Mouse (Mus musculus) hindbrain, embryonic 10.5 days (tissue): ENCODE results near the gene Entpd4b. TPM values are rescaled to one million over a fixed set of nuclear protein-coding genes. Genes with fewer than 3 reads are reported as not detected.
"Not testable (repeated sequence)": the region's sequence is repeated elsewhere in the genome, so short reads cannot be mapped to it uniquely, and the experiment has no call there.

ENCODE experiments used
- DNase-seq: peaks from one replicate; pipeline ENCODE4 v3.0.0-alpha.2; 2017; ENCODE audit warnings: low spot score
- H3K27ac ChIP-seq: fragments of 300-500 bp; sonication (generic); 2 replicates; pipeline ENCODE4 v1.5.1; 2016; ENCODE audit warnings: mild to moderate bottlenecking, moderate library complexity
- H3K27me3 ChIP-seq: fragments of 300-500 bp; sonication (generic); 2 replicates; pipeline ENCODE4 v1.6.1; 2016; ENCODE audit warnings: mild to moderate bottlenecking; ENCODE audit not compliant: poor library complexity, insufficient read depth, severe bottlenecking
- H3K36me3 ChIP-seq: fragments of 300-500 bp; sonication (generic); 2 replicates; pipeline ENCODE4 v1.6.1; 2016; ENCODE audit warnings: mild to moderate bottlenecking, moderate library complexity
- H3K4me1 ChIP-seq: fragments of 300-500 bp; sonication (generic); replicated peaks from 2 replicates; pipeline ENCODE4 v1.6.1; 2016; ENCODE audit warnings: mild to moderate bottlenecking
- H3K4me3 ChIP-seq: fragments of 300-500 bp; sonication (generic); 2 replicates; pipeline ENCODE4 v1.5.1; 2016; ENCODE audit warnings: mild to moderate bottlenecking, moderate library complexity
- H3K9me3 ChIP-seq: fragments of 300-500 bp; sonication (generic); 2 replicates; pipeline ENCODE4 v1.6.1; 2016; ENCODE audit warnings: mild to moderate bottlenecking, moderate library complexity
- WGBS: fragments of 180-500 bp; shearing (Covaris S2); methylation state at CpG from one replicate; pipeline ENCODE4 v1.1.7; 2016; 5-methylcytosine and 5-hydroxymethylcytosine counted together
- polyA plus RNA-seq: library from polyadenylated mRNA; unstranded; fragments of >200 nt; fragmentation: Nextera tagmentation; extraction: Ambion mirVana; gene quantifications from 2 replicates; pipeline ENCODE4 v1.2.1, GENCODE M21; 2016

Gene Entpd4b
- polyA plus RNA-seq: 8.4 TPM in 2 replicates

- not testable (repeated sequence) for H3K27ac ChIP-seq, H3K4me1 ChIP-seq, H3K36me3 ChIP-seq, H3K4me3 ChIP-seq, DNase-seq, H3K27me3 ChIP-seq, H3K9me3 ChIP-seq
- no CpG with 5 or more reads among the region's 68 CpGs for WGBS
Measured at GRCm38 (mm10) chr14:69555110-69555831, at the start of gene Entpd4b. Entpd4b (plus strand) TSS chr14:69555424.

- H3K4me3 ChIP-seq, H3K9me3 ChIP-seq, H3K4me1 ChIP-seq, H3K36me3 ChIP-seq, H3K27ac ChIP-seq, H3K27me3 ChIP-seq, DNase-seq: not testable (repeated sequence)
- no CpG with 5 or more reads among the region's 1 CpGs for WGBS
Measured at GRCm38 (mm10) chr14:69507000-69507399, 48.2 kb upstream of the Entpd4b start.

- H3K4me3 ChIP-seq, H3K9me3 ChIP-seq, H3K27me3 ChIP-seq, H3K27ac ChIP-seq, H3K4me1 ChIP-seq, DNase-seq, H3K36me3 ChIP-seq: not testable (repeated sequence)
- WGBS: no CpG with 5 or more reads among the region's 2 CpGs
Measured at GRCm38 (mm10) chr14:69512449-69512848, 42.8 kb upstream of the Entpd4b start, which contains the start of gene Gm27179. Gm27179 (minus strand) TSS chr14:69512549.

GRCm38 (mm10) chr14:69520810-69521209, 34.4 kb upstream of the Entpd4b start:
- H3K4me1 ChIP-seq, H3K27me3 ChIP-seq, H3K4me3 ChIP-seq, DNase-seq, H3K9me3 ChIP-seq, H3K36me3 ChIP-seq, H3K27ac ChIP-seq: not testable (repeated sequence)
- WGBS: no CpG with 5 or more reads among the region's 2 CpGs

GRCm38 (mm10) chr14:69523001-69523400, 32.2 kb upstream of the Entpd4b start:
- not testable (repeated sequence) for H3K27me3 ChIP-seq, DNase-seq
- WGBS: no CpG with 5 or more reads among the region's 1 CpGs

GRCm38 (mm10) chr14:69526202-69526601, 29.0 kb upstream of the Entpd4b start:
- H3K4me1 ChIP-seq, DNase-seq, H3K27me3 ChIP-seq, H3K27ac ChIP-seq, H3K9me3 ChIP-seq, H3K36me3 ChIP-seq, H3K4me3 ChIP-seq: not testable (repeated sequence)
- no CpG with 5 or more reads among the region's 1 CpGs for WGBS

More at GRCm38 (mm10) chr14:69523001-69523400, 32.2 kb upstream of the Entpd4b start:
- H3K4me1 ChIP-seq, H3K4me3 ChIP-seq, H3K9me3 ChIP-seq, H3K36me3 ChIP-seq, H3K27ac ChIP-seq: not testable (repeated sequence)

- not testable (repeated sequence) for H3K27me3 ChIP-seq, H3K4me1 ChIP-seq, H3K9me3 ChIP-seq, DNase-seq, H3K36me3 ChIP-seq, H3K27ac ChIP-seq, H3K4me3 ChIP-seq
- no CpG with 5 or more reads among the region's 7 CpGs for WGBS
Measured at GRCm38 (mm10) chr14:69536539-69536938, 18.7 kb upstream of the Entpd4b start.

GRCm38 (mm10) chr14:69540113-69540512, 15.1 kb upstream of the Entpd4b start:
- not testable (repeated sequence) for DNase-seq, H3K27ac ChIP-seq, H3K4me3 ChIP-seq, H3K4me1 ChIP-seq, H3K36me3 ChIP-seq, H3K27me3 ChIP-seq, H3K9me3 ChIP-seq
- WGBS: no CpG with 5 or more reads among the region's 5 CpGs

- not testable (repeated sequence) for H3K27me3 ChIP-seq, DNase-seq, H3K27ac ChIP-seq, H3K4me3 ChIP-seq, H3K36me3 ChIP-seq, H3K9me3 ChIP-seq, H3K4me1 ChIP-seq
- no CpG with 5 or more reads among the region's 7 CpGs for WGBS
Measured at GRCm38 (mm10) chr14:69542695-69543094, 12.5 kb upstream of the Entpd4b start.

- H3K4me1 ChIP-seq, H3K27me3 ChIP-seq, H3K9me3 ChIP-seq, H3K36me3 ChIP-seq, H3K27ac ChIP-seq, H3K4me3 ChIP-seq, DNase-seq: not testable (repeated sequence)
- WGBS: no CpG with 5 or more reads among the region's 7 CpGs
Measured at GRCm38 (mm10) chr14:69544033-69544432, 11.2 kb upstream of the Entpd4b start.

- H3K27ac ChIP-seq, DNase-seq, H3K9me3 ChIP-seq, H3K27me3 ChIP-seq, H3K36me3 ChIP-seq, H3K4me3 ChIP-seq, H3K4me1 ChIP-seq: not testable (repeated sequence)
- no CpG with 5 or more reads among the region's 2 CpGs for WGBS
Measured at GRCm38 (mm10) chr14:69545052-69545451, 10.2 kb upstream of the Entpd4b start.

GRCm38 (mm10) chr14:69547310-69547709, 7.9 kb upstream of the Entpd4b start:
- not testable (repeated sequence) for DNase-seq, H3K4me1 ChIP-seq, H3K27ac ChIP-seq, H3K4me3 ChIP-seq, H3K27me3 ChIP-seq, H3K9me3 ChIP-seq, H3K36me3 ChIP-seq
- no CpG with 5 or more reads among the region's 4 CpGs for WGBS

- no CpG with 5 or more reads among the region's 8 CpGs for WGBS
- H3K4me3 ChIP-seq, H3K36me3 ChIP-seq: not testable (repeated sequence)
Measured at GRCm38 (mm10) chr14:69556820-69557219, 1.6 kb downstream of the Entpd4b start.

GRCm38 (mm10) chr14:69557550-69557949, 2.3 kb downstream of the Entpd4b start:
- not testable (repeated sequence) for H3K36me3 ChIP-seq, H3K4me1 ChIP-seq, DNase-seq, H3K4me3 ChIP-seq, H3K9me3 ChIP-seq, H3K27me3 ChIP-seq, H3K27ac ChIP-seq
- WGBS: no CpG with 5 or more reads among the region's 14 CpGs

More at GRCm38 (mm10) chr14:69556820-69557219, 1.6 kb downstream of the Entpd4b start:
- not testable (repeated sequence) for H3K27me3 ChIP-seq, H3K4me1 ChIP-seq, H3K27ac ChIP-seq, DNase-seq, H3K9me3 ChIP-seq
